Mouse (Mus musculus): ENCODE data around the gene Gm20388. TPM values are rescaled to one million over a fixed set of nuclear protein-coding genes. Genes with fewer than 3 reads are reported as not detected.

Gm20388 gene
- polyA plus RNA-seq, 1 experiment, result 10.6 TPM

GRCm38 (mm10) chr8:121861276-121861675 is 1950.6 kb downstream of the Gm20388 start:
- H3K4me1 ChIP-seq (ENCODE audit: control insufficient read depth, insufficient read depth, low read length), result no peaks in the 10 kb centered on the region; the same call in 1 of the 2 replicates
- H3K27ac ChIP-seq (ENCODE audit: control insufficient read depth, insufficient read depth, low read depth, low read length, poor library complexity), result no peak overlapping the region
- TF ChIP-seq POLR2A (IDR thresholded peaks at IDR 0.05; ENCODE audit: borderline replicate concordance, control insufficient read depth, low read depth, low read length) (no peak), CTCF (IDR thresholded peaks at IDR 0.05; ENCODE audit: control insufficient read depth, insufficient read depth, low read length) (no peak)
- 12% methylated on average over 6 of the region's 6 CpGs for WGBS
- no peak overlapping the region for H3K4me3 ChIP-seq (replicated peaks; ENCODE audit: control insufficient read depth, low read depth, low read length)

- no peaks in the 10 kb centered on the region; the same call in 1 of the 2 replicates for H3K4me1 ChIP-seq (ENCODE audit: control insufficient read depth, insufficient read depth, low read length)
- no peak overlapping the region for H3K4me3 ChIP-seq (replicated peaks; ENCODE audit: control insufficient read depth, low read depth, low read length)
- 54% methylated on average over 12 of the region's 12 CpGs for WGBS
- no peak for TF ChIP-seq CTCF (IDR thresholded peaks at IDR 0.05; ENCODE audit: control insufficient read depth, insufficient read depth, low read length)
- no peak for TF ChIP-seq POLR2A (IDR thresholded peaks at IDR 0.05; ENCODE audit: borderline replicate concordance, control insufficient read depth, low read depth, low read length)
- H3K27ac ChIP-seq (ENCODE audit: control insufficient read depth, insufficient read depth, low read depth, low read length, poor library complexity), result no peak overlapping the region
Measured at GRCm38 (mm10) chr8:121861806-121862548, 1951.3 kb downstream of the Gm20388 start.

DNA sequence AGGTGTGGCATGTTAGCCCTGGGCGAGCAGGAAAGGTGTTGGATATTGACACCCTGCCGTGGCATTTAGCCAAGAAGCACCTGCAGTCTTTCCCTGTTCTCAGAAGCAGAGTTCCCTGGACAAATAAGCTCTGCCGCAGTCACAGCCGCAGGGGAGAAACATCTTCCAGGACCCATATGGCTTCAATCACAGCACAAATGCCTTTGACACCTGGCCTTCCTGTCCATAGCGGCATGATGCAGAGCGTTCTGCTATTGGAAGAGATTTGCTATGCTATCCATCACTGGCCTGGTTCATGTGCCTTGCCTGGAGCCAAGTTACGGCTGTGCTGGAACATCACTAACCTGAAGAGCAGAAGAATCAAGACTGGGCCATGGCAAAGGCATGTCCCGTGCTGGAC is 1954.7 kb downstream of the Gm20388 start:
- WGBS, result 86% methylated on average over 8 of the region's 8 CpGs
- Histone ChIP-seq H3K27ac (ENCODE audit: control insufficient read depth, insufficient read depth, low read depth, low read length, poor library complexity) (no peak overlapping the region), H3K4me3 (replicated peaks; ENCODE audit: control insufficient read depth, low read depth, low read length) (no peak overlapping the region), H3K4me1 (ENCODE audit: control insufficient read depth, insufficient read depth, low read length) (no peaks in the 10 kb centered on the region; the same call in 1 of the 2 replicates)
- TF ChIP-seq POLR2A (IDR thresholded peaks at IDR 0.05; ENCODE audit: borderline replicate concordance, control insufficient read depth, low read depth, low read length) (no peak), CTCF (IDR thresholded peaks at IDR 0.05; ENCODE audit: control insufficient read depth, insufficient read depth, low read length) (no peak)

- Histone ChIP-seq H3K4me1 (ENCODE audit: control insufficient read depth, insufficient read depth, low read length) (no peaks in the 10 kb centered on the region; the same call in 1 of the 2 replicates), H3K4me3 (replicated peaks; ENCODE audit: control insufficient read depth, low read depth, low read length) (no peak overlapping the region), H3K27ac (ENCODE audit: control insufficient read depth, insufficient read depth, low read depth, low read length, poor library complexity) (no peak overlapping the region)
- TF ChIP-seq POLR2A (IDR thresholded peaks at IDR 0.05; ENCODE audit: borderline replicate concordance, control insufficient read depth, low read depth, low read length), result no peak
- no peak for TF ChIP-seq CTCF (IDR thresholded peaks at IDR 0.05; ENCODE audit: control insufficient read depth, insufficient read depth, low read length)
- 75% methylated on average over 5 of the region's 5 CpGs for WGBS
Measured at GRCm38 (mm10) chr8:121868196-121868595, 1957.6 kb downstream of the Gm20388 start.

- no peak overlapping the region for H3K4me3 ChIP-seq (replicated peaks; ENCODE audit: control insufficient read depth, low read depth, low read length)
- no peaks in the 10 kb centered on the region; the same call in 1 of the 2 replicates for H3K4me1 ChIP-seq (ENCODE audit: control insufficient read depth, insufficient read depth, low read length)
- 89% methylated on average over 7 of the region's 7 CpGs for WGBS
- TF ChIP-seq CTCF (IDR thresholded peaks at IDR 0.05; ENCODE audit: control insufficient read depth, insufficient read depth, low read length), result no peak
- TF ChIP-seq POLR2A (IDR thresholded peaks at IDR 0.05; ENCODE audit: borderline replicate concordance, control insufficient read depth, low read depth, low read length), result no peak
- no peak overlapping the region for H3K27ac ChIP-seq (ENCODE audit: control insufficient read depth, insufficient read depth, low read depth, low read length, poor library complexity)
Measured at GRCm38 (mm10) chr8:121868896-121869295, 1958.3 kb downstream of the Gm20388 start.

- 80% methylated on average over 2 of the region's 2 CpGs for WGBS
- TF ChIP-seq CTCF (IDR thresholded peaks at IDR 0.05; ENCODE audit: control insufficient read depth, insufficient read depth, low read length), result no peak
- TF ChIP-seq POLR2A (IDR thresholded peaks at IDR 0.05; ENCODE audit: borderline replicate concordance, control insufficient read depth, low read depth, low read length), result no peak
- no peaks in the 10 kb centered on the region; the same call in 1 of the 2 replicates for H3K4me1 ChIP-seq (ENCODE audit: control insufficient read depth, insufficient read depth, low read length)
- H3K4me3 ChIP-seq (replicated peaks; ENCODE audit: control insufficient read depth, low read depth, low read length), result no peak overlapping the region
- no peak overlapping the region for H3K27ac ChIP-seq (ENCODE audit: control insufficient read depth, insufficient read depth, low read depth, low read length, poor library complexity)
Measured at GRCm38 (mm10) chr8:121870190-121870589, 1959.5 kb downstream of the Gm20388 start.

GRCm38 (mm10) chr8:121871833-121872440 is 1961.3 kb downstream of the Gm20388 start:
- H3K4me1 ChIP-seq (ENCODE audit: control insufficient read depth, insufficient read depth, low read length), result no peaks in the 10 kb centered on the region; the same call in 1 of the 2 replicates
- TF ChIP-seq CTCF (IDR thresholded peaks at IDR 0.05; ENCODE audit: control insufficient read depth, insufficient read depth, low read length) (no peak), POLR2A (IDR thresholded peaks at IDR 0.05; ENCODE audit: borderline replicate concordance, control insufficient read depth, low read depth, low read length) (no peak)
- H3K4me3 ChIP-seq (replicated peaks; ENCODE audit: control insufficient read depth, low read depth, low read length), result no peak overlapping the region
- WGBS, result 18% methylated on average over 10 of the region's 10 CpGs
- H3K27ac ChIP-seq (ENCODE audit: control insufficient read depth, insufficient read depth, low read depth, low read length, poor library complexity), result no peak overlapping the region

GRCm38 (mm10) chr8:121874031-121874430 is 1963.4 kb downstream of the Gm20388 start:
- Histone ChIP-seq H3K4me3 (replicated peaks; ENCODE audit: control insufficient read depth, low read depth, low read length) (no peak overlapping the region), H3K4me1 (ENCODE audit: control insufficient read depth, insufficient read depth, low read length) (peaks cover 1% of the 10 kb centered on the region; the same call in 1 of the 2 replicates), H3K27ac (ENCODE audit: control insufficient read depth, insufficient read depth, low read depth, low read length, poor library complexity) (no peak overlapping the region)
- 59% methylated on average over 9 of the region's 9 CpGs for WGBS
- TF ChIP-seq CTCF (IDR thresholded peaks at IDR 0.05; ENCODE audit: control insufficient read depth, insufficient read depth, low read length) (peak; percentile 69), POLR2A (IDR thresholded peaks at IDR 0.05; ENCODE audit: borderline replicate concordance, control insufficient read depth, low read depth, low read length) (no peak)

Measured in bone marrow, adult 2 months (tissue).